Mouse (Mus musculus) midbrain, embryonic 11.5 days (tissue): ENCODE measurements at regions not wholly inside any gene's neighbourhood (a gene's known extent, or its start where the extent isn't known, plus 50 kb on each side); places are given as distances from the start of the nearest gene placed in this dataset.

Source experiments
- ATAC-seq: fragments of 200-750 bp; cut with Nextera tagmentation; 2 replicates; pipeline ENCODE4 v1.8.0; 2017; ENCODE audit warnings: moderate TSS enrichment, moderate library complexity; ENCODE audit not compliant: low FRiP score
- DNase-seq: peaks from one replicate; pipeline ENCODE4 v3.0.0; 2015; ENCODE audit warnings: low spot score; ENCODE audit errors: missing footprints
- H3K27ac ChIP-seq: fragments of 300-500 bp; sonication (generic); 2 replicates; pipeline ENCODE4 v1.5.1; 2014; ENCODE audit warnings: low read depth, low read length
- H3K27me3 ChIP-seq: fragments of 300-500 bp; sonication (generic); 2 replicates; pipeline ENCODE4 v1.6.1; 2014; ENCODE audit warnings: mild to moderate bottlenecking, low read length, moderate library complexity, mixed read lengths; ENCODE audit not compliant: control insufficient read depth, insufficient read depth
- H3K36me3 ChIP-seq: fragments of 300-500 bp; sonication (generic); 2 replicates; pipeline ENCODE4 v1.6.1; 2014; ENCODE audit warnings: mild to moderate bottlenecking, low read length, moderate library complexity, mixed read lengths; ENCODE audit not compliant: control insufficient read depth, insufficient read depth
- H3K4me1 ChIP-seq: fragments of 300-500 bp; sonication (generic); 2 replicates; pipeline ENCODE4 v1.6.1; 2014; ENCODE audit warnings: low read length; ENCODE audit not compliant: control insufficient read depth, insufficient read depth
- H3K4me2 ChIP-seq: fragments of 300-500 bp; sonication (generic); 2 replicates; pipeline ENCODE4 v1.6.1; 2014; ENCODE audit warnings: mild to moderate bottlenecking, moderate library complexity
- H3K4me3 ChIP-seq: fragments of 300-500 bp; sonication (generic); 2 replicates; pipeline ENCODE4 v1.5.1; 2014; ENCODE audit warnings: low read depth, low read length
- H3K9ac ChIP-seq: fragments of 300-500 bp; sonication (generic); 2 replicates; pipeline ENCODE4 v1.6.1; 2014; ENCODE audit warnings: low read length
- H3K9me3 ChIP-seq: fragments of 300-500 bp; sonication (generic); 2 replicates; pipeline ENCODE4 v1.6.1; 2016; ENCODE audit warnings: low read length; ENCODE audit not compliant: control insufficient read depth
- WGBS: fragments of 180-500 bp; shearing (Covaris S2); extraction: QIAGEN DNeasy Blood & Tissue Kit; methylation state at CpG from one replicate; pipeline ENCODE4 v1.1.7; 2014; 5-methylcytosine and 5-hydroxymethylcytosine counted together

DNA sequence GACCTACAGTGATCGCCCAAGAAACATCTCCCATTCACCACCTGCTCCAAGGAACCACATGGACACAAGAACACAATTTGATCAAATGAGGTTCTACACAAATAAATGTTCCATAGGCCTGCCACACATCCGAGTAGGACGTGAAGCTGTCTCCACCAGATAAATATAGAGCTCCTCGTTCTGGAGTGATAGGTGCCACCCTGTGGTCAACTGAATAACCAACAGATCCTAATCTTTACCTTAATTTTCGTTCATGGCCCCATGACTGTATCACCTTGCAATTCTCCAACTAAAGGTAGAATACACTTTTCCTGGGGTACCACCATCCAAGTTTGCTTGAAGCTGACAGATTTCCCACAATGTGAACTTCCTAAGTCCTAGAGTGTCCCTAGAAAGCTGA lies 257.4 kb downstream of the Map2k4 start:
- H3K9ac ChIP-seq, result no peak overlapping the region
- 83% methylated on average over 5 of the region's 5 CpGs for WGBS
- no peaks in the 10 kb centered on the region for H3K9me3 ChIP-seq
- no peaks in the 10 kb centered on the region for H3K36me3 ChIP-seq
- H3K4me2 ChIP-seq, result no peak overlapping the region
- no peaks in the 10 kb centered on the region for H3K4me1 ChIP-seq
- no peak for ATAC-seq
- no peaks in the 10 kb centered on the region for H3K27me3 ChIP-seq
- DNase-seq, result no peak
- H3K4me3 ChIP-seq, result no peak overlapping the region
- H3K27ac ChIP-seq, result no peak overlapping the region

DNA sequence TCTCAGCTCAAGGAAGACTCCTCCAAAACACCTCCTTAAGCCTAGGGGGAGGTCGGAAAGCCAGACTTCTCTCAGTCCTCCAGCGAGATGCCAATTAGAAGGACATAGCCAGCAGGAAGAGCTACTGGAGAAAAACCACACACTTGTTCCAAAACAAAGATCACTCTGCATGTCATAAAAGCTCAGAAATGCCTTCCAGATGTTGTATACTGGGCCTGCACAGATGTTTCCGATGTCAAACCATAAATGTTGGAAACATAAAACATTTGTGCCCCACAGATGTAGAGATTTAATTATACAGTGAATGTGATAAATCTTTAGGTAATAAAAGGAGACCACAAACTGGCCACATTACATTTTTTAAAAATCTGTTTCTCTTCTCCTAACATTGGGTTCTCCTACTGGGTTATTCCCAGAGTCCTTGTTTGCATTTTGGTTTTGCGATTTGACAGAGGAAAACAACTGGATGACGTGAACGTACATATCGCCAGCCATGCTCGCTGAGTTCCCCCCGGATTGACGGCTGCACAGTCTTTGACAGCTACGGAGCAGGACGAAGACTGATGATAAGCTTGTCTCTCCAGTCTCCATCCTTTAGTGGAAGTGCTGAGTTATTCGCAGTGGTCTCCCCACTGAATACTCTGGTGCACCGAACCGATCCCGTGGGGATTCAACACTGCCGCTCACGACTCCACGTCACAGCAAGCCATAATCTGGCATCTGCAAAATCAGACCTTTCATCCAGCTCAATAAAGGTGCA lies 235.5 kb upstream of the Myocd start:
- Histone ChIP-seq H3K27ac (no peak overlapping the region), H3K4me1 (no peaks in the 10 kb centered on the region), H3K9ac (no peak overlapping the region), H3K27me3 (no peaks in the 10 kb centered on the region), H3K4me2 (no peak overlapping the region), H3K4me3 (no peak overlapping the region), H3K9me3 (no peaks in the 10 kb centered on the region), H3K36me3 (no peaks in the 10 kb centered on the region)
- 91% methylated on average over 19 of the region's 19 CpGs for WGBS
- DNase-seq (no peak), ATAC-seq (no peak)

DNA sequence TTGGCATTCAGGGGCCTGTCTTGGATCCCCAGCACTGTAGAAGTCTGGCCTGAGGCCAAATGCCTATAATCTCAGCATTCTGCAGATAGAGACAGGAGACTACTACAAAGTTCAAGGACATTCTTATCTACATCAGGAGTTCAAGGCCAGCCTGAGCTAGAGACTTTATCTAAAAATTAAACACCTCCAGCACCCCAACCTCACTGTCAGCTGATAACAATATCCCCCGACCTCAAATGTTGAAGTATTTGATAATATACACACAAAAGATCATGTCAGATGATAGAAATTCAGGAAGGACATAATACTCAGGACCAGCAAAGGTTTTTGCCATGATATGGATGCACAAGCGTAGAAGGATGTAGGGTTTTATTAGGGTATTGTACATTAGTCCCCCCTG lies 228.2 kb upstream of the Myocd start:
- ATAC-seq (no peak), DNase-seq (no peak)
- no peak overlapping the region for H3K4me3 ChIP-seq
- no peaks in the 10 kb centered on the region for H3K27me3 ChIP-seq
- no peaks in the 10 kb centered on the region for H3K9me3 ChIP-seq
- no peak overlapping the region for H3K9ac ChIP-seq
- H3K27ac ChIP-seq, result no peak overlapping the region
- 79% methylated on average over 2 of the region's 2 CpGs for WGBS
- no peaks in the 10 kb centered on the region for H3K36me3 ChIP-seq
- no peak overlapping the region for H3K4me2 ChIP-seq
- H3K4me1 ChIP-seq, result no peaks in the 10 kb centered on the region

DNA sequence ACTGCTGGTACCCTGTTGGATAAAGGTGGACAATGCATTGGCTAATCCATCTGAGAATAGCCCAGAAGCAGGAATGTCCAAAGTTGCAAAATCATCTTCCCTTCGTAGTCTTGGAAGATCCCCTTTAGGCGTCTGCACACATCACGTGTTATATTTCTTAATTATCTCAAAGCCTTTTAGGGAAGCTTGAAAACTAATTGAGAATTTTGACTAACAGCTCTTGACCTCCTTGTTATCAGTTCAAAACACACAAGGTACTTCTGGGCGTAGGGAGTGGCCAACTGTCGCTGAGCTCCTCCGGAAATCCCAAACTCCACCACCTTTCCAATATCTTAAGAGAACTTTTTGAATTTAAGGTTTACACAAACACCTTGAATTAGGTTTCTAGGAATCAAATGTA lies 227.6 kb upstream of the Myocd start:
- WGBS, result 88% methylated on average over 6 of the region's 6 CpGs
- no peak overlapping the region for H3K4me3 ChIP-seq
- H3K9me3 ChIP-seq, result no peaks in the 10 kb centered on the region
- ATAC-seq, result no peak
- H3K27ac ChIP-seq, result no peak overlapping the region
- H3K4me1 ChIP-seq, result no peaks in the 10 kb centered on the region
- no peak overlapping the region for H3K4me2 ChIP-seq
- no peaks in the 10 kb centered on the region for H3K36me3 ChIP-seq
- H3K9ac ChIP-seq, result no peak overlapping the region
- H3K27me3 ChIP-seq, result no peaks in the 10 kb centered on the region
- DNase-seq, result no peak

DNA sequence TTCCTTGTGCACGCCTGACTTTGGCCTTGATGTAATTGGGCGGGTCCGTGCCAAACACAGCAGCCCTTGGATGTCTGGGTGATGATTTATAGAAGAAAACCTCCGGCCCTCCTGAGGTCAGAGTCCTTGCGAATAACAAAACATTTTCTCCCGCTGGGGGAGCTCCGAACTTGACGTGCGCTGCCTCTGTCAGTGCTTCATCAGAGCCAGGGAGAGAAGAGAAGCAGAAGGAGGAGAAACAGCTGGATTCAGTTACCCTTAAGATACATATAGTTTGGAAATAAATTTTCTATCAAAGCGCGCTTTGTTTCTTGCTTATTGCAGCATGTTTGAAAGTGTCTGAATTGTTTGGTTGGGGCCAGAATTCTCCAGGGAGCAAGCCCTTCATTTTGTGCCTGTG lies 225.2 kb upstream of the Myocd start:
- H3K9me3 ChIP-seq, result no peaks in the 10 kb centered on the region
- H3K9ac ChIP-seq, result no peak overlapping the region
- no peak overlapping the region for H3K4me2 ChIP-seq
- H3K4me1 ChIP-seq, result no peaks in the 10 kb centered on the region
- DNase-seq (peak; percentile 81), ATAC-seq (no peak)
- no peaks in the 10 kb centered on the region for H3K36me3 ChIP-seq
- 20% methylated on average over 11 of the region's 11 CpGs for WGBS
- no peak overlapping the region for H3K27ac ChIP-seq
- H3K27me3 ChIP-seq, result no peaks in the 10 kb centered on the region
- no peak overlapping the region for H3K4me3 ChIP-seq

DNA sequence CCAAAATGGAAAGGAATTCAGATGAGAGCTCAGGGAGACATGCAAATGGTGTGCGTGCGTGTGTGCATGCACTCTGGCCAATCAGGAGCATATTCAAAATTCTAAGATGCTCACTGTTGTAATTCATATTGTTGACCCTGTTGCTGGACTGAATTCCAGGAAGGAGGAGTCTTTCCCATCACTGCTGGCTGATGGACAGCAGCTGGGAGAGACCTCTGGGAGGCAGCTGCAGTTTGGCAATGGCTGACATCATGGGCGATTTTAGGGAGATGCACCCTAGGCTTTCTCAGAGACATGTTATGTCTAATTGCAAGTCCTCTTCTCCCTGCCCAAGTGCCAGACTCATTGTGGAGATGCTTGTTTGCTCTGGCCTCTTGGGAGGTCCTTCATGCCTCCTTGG lies 220.6 kb upstream of the Myocd start:
- H3K27ac ChIP-seq, result no peak overlapping the region
- H3K4me2 ChIP-seq, result no peak overlapping the region
- H3K27me3 ChIP-seq, result no peaks in the 10 kb centered on the region
- no peak overlapping the region for H3K9ac ChIP-seq
- no peak for ATAC-seq
- DNase-seq, result no peak
- 87% methylated on average over 3 of the region's 3 CpGs for WGBS
- no peaks in the 10 kb centered on the region for H3K4me1 ChIP-seq
- H3K4me3 ChIP-seq, result no peak overlapping the region
- H3K9me3 ChIP-seq, result no peaks in the 10 kb centered on the region
- no peaks in the 10 kb centered on the region for H3K36me3 ChIP-seq

DNA sequence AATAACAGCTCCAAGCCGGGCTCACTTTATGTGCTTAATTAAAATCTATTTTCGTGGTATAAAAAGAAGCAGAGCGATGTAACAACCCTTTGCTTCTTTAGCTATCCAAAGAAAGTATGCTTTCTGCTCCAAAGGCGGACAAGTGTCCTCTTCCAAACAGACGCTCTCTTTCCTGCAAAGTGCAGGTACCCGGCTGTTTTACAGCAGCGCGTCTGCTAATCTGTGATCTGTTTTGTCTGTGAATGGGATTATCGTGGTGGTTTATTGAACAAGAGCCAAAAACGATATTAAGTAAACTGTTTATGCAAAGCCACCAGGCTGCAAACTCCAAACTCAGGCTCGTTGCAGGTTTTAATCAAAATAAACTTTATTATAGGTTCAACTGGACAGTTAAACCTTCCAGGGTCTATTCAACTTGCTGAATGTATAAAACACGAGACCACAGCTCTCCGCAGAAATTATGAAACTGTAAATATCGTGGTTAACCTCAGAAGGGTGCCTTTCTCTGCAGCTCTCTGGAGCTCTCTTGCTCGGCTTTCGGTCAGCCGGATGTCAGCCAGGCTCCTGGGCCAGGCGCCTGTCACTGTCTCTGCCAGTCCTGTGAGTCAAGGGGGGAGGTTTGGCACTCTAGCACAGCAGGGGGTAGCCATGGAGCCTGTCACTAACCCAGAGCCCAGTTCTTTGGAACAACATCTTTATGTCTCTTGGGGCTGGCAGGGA lies 206.2 kb upstream of the Myocd start:
- WGBS, result 77% methylated on average over 18 of the region's 18 CpGs
- no peak for ATAC-seq
- Histone ChIP-seq H3K27me3 (no peaks in the 10 kb centered on the region), H3K4me1 (no peaks in the 10 kb centered on the region; the same call in 1 of the 2 replicates), H3K4me2 (no peak overlapping the region), H3K36me3 (no peaks in the 10 kb centered on the region), H3K9ac (no peak overlapping the region), H3K9me3 (no peaks in the 10 kb centered on the region), H3K4me3 (no peak overlapping the region), H3K27ac (no peak overlapping the region)
- no peak for DNase-seq

DNA sequence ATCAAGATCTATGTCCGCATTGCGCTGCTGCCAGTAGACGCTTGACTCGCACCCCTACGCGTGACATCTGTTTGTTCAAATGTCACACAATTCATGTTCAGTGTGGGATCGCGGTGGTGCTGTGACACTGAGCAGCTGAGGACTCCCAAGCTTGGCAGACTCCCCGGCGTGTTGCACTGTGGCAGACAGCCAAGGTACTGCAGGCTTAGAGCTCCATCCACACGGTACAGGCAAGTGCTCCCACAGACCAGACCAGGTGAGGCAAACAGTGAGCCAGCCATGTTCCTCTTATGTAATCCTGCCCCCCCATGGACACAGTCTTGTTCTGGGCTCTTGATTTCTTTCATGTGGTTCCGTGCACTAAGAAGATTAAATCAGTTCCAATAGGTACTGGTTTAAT lies 205.5 kb upstream of the Myocd start:
- H3K4me2 ChIP-seq, result no peak overlapping the region
- H3K27me3 ChIP-seq, result no peaks in the 10 kb centered on the region
- 90% methylated on average over 12 of the region's 12 CpGs for WGBS
- DNase-seq, result no peak
- no peaks in the 10 kb centered on the region; the same call in 1 of the 2 replicates for H3K4me1 ChIP-seq
- no peak overlapping the region for H3K9ac ChIP-seq
- no peaks in the 10 kb centered on the region for H3K36me3 ChIP-seq
- H3K27ac ChIP-seq, result no peak overlapping the region
- no peak for ATAC-seq
- no peaks in the 10 kb centered on the region for H3K9me3 ChIP-seq
- H3K4me3 ChIP-seq, result no peak overlapping the region
